Mouse (Mus musculus): ENCODE data around the gene Fbxo3. TPM values are rescaled to one million over a fixed set of nuclear protein-coding genes. Genes with fewer than 3 reads are reported as not detected.
"Not testable (repeated sequence)": the region's sequence is repeated elsewhere in the genome, so short reads cannot be mapped to it uniquely, and the experiment has no call there.

Fbxo3 gene
- polyA plus RNA-seq, 1 experiment from 2014 or later = 75.0 TPM

DNA sequence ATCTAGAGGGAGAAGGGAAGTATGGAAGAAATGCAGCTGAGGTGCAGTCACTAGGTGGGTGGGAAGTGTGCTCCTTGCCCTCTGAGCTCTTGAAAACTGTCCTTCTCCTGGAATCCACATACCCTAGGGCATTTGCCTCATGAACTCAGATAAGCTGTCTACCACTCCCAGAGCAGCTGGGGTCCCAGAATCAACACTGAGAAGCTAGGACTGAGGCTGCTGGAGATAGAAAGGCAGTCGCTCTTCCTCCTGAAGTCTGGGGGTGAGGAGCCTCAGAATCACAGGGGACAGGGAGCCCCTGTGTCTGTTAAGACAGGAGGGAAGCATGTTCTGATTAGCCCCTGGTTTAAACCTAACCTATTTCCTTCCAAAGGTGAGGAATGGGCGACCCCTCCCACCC is 82.0 kb downstream of the Fbxo3 start:
- Histone ChIP-seq H3K4me2 (no peak overlapping the region), H3K36me3 (ENCODE audit: control insufficient read depth, insufficient read depth, low read length) (no peaks in the 10 kb centered on the region), H3K4me3 (ENCODE audit: low read depth, low read length) (no peak overlapping the region), H3K9me3 (ENCODE audit: control insufficient read depth, low read length) (no peaks in the 10 kb centered on the region), H3K4me1 (replicated peaks; ENCODE audit: control insufficient read depth, insufficient read depth, low read length) (peaks cover 16% of the 10 kb centered on the region), H3K27me3 (replicated peaks; ENCODE audit: control insufficient read depth, insufficient read depth, low read length) (no peaks in the 10 kb centered on the region), H3K27ac (ENCODE audit: low read depth, low read length) (peak overlapping the region; percentile 55), H3K9ac (ENCODE audit: low read depth, low read length) (0 out of 2 replicates have a peak overlapping the region, but pooled peaks have one; percentile 39)
- DNase-seq (ENCODE audit: low spot score) (no peak), ATAC-seq (replicated peaks; ENCODE audit: low FRiP score) (peak; percentile 46; the same call in 1 of the 2 replicates)
- WGBS = 35% methylated on average over 2 of the region's 2 CpGs

DNA sequence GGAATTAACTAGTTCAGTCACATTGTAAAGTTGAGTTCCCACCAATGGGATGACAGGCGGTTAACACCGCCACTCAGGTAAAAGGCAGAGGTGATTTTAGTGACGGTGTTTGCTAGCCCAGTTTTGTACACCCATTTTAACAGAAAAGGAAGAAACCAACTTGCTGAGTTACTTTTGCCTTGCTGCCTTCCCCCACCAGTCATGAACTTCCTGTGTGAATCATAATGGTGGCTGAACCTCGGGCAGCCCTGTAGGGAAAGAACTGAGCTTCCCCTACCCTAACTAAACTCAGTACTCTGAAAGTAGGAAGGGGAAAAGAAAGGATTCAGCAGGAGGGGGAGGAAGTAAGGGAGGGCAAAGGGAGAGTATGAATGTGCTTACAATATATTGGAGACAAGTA is 82.5 kb downstream of the Fbxo3 start:
- H3K27me3 ChIP-seq (replicated peaks; ENCODE audit: control insufficient read depth, insufficient read depth, low read length) = no peaks in the 10 kb centered on the region
- DNase-seq (ENCODE audit: low spot score) = no peak
- H3K36me3 ChIP-seq (ENCODE audit: control insufficient read depth, insufficient read depth, low read length) = no peaks in the 10 kb centered on the region
- H3K9me3 ChIP-seq (ENCODE audit: control insufficient read depth, low read length) = no peaks in the 10 kb centered on the region
- peak overlapping the region; percentile 55 for H3K27ac ChIP-seq (ENCODE audit: low read depth, low read length)
- no peak overlapping the region for H3K4me3 ChIP-seq (ENCODE audit: low read depth, low read length)
- H3K9ac ChIP-seq (ENCODE audit: low read depth, low read length) = no peak overlapping the region
- no peak overlapping the region for H3K4me2 ChIP-seq
- H3K4me1 ChIP-seq (replicated peaks; ENCODE audit: control insufficient read depth, insufficient read depth, low read length) = peaks cover 16% of the 10 kb centered on the region
- WGBS = 71% methylated on average over 4 of the region's 4 CpGs
- ATAC-seq (replicated peaks; ENCODE audit: low FRiP score) = no peak

DNA sequence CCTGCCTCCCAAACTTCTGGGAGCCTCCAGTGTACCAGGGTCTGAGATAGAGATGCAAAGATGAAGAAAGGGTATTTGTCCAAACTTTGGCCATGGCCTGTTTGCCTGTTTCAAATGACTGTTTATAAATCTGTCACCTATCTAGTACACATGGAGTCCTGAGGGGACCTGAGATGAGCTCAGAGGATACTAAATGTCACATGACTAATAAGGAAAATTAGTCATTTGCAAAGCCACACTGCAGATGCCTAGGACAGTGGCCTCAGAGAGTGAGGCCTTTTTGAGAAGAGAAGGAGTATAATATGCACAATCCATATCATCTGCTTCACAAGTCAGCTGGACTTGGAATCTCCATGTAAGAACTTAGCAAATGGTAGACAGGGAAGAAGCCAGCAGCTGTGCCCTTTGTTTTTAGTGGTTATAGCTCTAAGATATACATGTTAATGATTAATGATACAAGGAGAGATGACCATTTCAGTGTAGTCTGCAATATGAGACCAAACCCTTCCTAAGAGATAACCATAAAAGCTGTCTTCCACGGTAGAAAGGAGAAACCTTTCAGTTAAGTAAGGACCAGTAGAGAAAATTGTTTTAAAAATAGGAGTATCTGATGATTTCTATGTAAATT is 83.8 kb downstream of the Fbxo3 start:
- not testable (repeated sequence) for H3K4me2 ChIP-seq
- peaks cover 13% of the 10 kb centered on the region for H3K4me1 ChIP-seq (replicated peaks; ENCODE audit: control insufficient read depth, insufficient read depth, low read length)
- no CpG with 5 or more reads among the region's 1 CpGs for WGBS

More for the DNA sequence above, 83.8 kb downstream of the Fbxo3 start:
- H3K27me3 ChIP-seq (replicated peaks; ENCODE audit: control insufficient read depth, insufficient read depth, low read length); H3K27ac ChIP-seq (ENCODE audit: low read depth, low read length); H3K9me3 ChIP-seq (ENCODE audit: control insufficient read depth, low read length); ATAC-seq (replicated peaks; ENCODE audit: low FRiP score); H3K9ac ChIP-seq (ENCODE audit: low read depth, low read length); H3K4me3 ChIP-seq (ENCODE audit: low read depth, low read length); DNase-seq (ENCODE audit: low spot score); H3K36me3 ChIP-seq (ENCODE audit: control insufficient read depth, insufficient read depth, low read length): not testable (repeated sequence)

Other genes starting within 250 kb of the Fbxo3 start
- gene Caprin1, start 230.1 kb upstream of the Fbxo3 start, polyA plus RNA-seq (2014; fragmentation: Nextera tagmentation; extraction: Ambion mirVana) = 345 and 405 TPM in 2 replicates
- 185 and 191 TPM in 2 replicates for gene Lmo2, start 69.7 kb upstream of the Fbxo3 start, polyA plus RNA-seq (2014; fragmentation: Nextera tagmentation; extraction: Ambion mirVana)
- 3.2 and 3.5 TPM in 2 replicates for gene 4931422A03Rik, start 640 bp downstream of the Fbxo3 start, polyA plus RNA-seq (2014; fragmentation: Nextera tagmentation; extraction: Ambion mirVana)
- gene Gm10912, start 38.1 kb downstream of the Fbxo3 start, polyA plus RNA-seq (2014; fragmentation: Nextera tagmentation; extraction: Ambion mirVana) = 0.10 TPM in 1 of 2 replicates, not detected in the other
- gene Gm10799, start 40.8 kb downstream of the Fbxo3 start, polyA plus RNA-seq (2014; fragmentation: Nextera tagmentation; extraction: Ambion mirVana) = not detected in 2 replicates
- gene Cd59b, start 42.1 kb downstream of the Fbxo3 start, polyA plus RNA-seq (2014; fragmentation: Nextera tagmentation; extraction: Ambion mirVana) = 8.7 and 10.6 TPM in 2 replicates
- gene Cd59a, start 68.1 kb downstream of the Fbxo3 start, polyA plus RNA-seq (2014; fragmentation: Nextera tagmentation; extraction: Ambion mirVana) = 73.4 and 77.6 TPM in 2 replicates
- 0.23 TPM in 1 of 2 replicates, not detected in the other for gene A930018P22Rik, start 95.0 kb downstream of the Fbxo3 start, polyA plus RNA-seq (2014; fragmentation: Nextera tagmentation; extraction: Ambion mirVana)

Data from liver, embryonic 11.5 days (tissue).